Mouse (Mus musculus) heart, adult 9 months (tissue): ENCODE measurements at regions not wholly inside any gene's neighbourhood (a gene's known extent, or its start where the extent isn't known, plus 50 kb on each side); places are given as distances from the start of the nearest gene placed in this dataset.

Experiments used
- DNase-seq, 2 experiments: peaks; one replicate each; pipeline ENCODE4 v3.0.0; 2022; ENCODE audit warnings: low spot score in 2 of 2

- no peak for DNase-seq
These were observed 92.9 kb upstream of the Dapk1 start for GRCm38 (mm10) chr13:60508856-60509255.

- DNase-seq: no peak
These were observed 90.6 kb upstream of the Dapk1 start for GRCm38 (mm10) chr13:60511101-60511500.

GRCm38 (mm10) chr13:60511628-60512027 is 90.1 kb upstream of the Dapk1 start:
- no peak for DNase-seq

GRCm38 (mm10) chr13:60513756-60514155 is 88.0 kb upstream of the Dapk1 start:
- DNase-seq: no peak

- no peak for DNase-seq
These were observed 86.9 kb upstream of the Dapk1 start for GRCm38 (mm10) chr13:60514806-60515205.

GRCm38 (mm10) chr13:60518010-60518409 is 83.7 kb upstream of the Dapk1 start:
- DNase-seq: no peak

GRCm38 (mm10) chr13:60519708-60520107 is 82.0 kb upstream of the Dapk1 start:
- DNase-seq: no peak

GRCm38 (mm10) chr13:60522719-60523450 is 78.9 kb upstream of the Dapk1 start:
- DNase-seq: peak; percentile 36 to 49

GRCm38 (mm10) chr13:60527806-60528205 is 73.9 kb upstream of the Dapk1 start:
- DNase-seq: no peak

- no peak for DNase-seq
These were observed 72.9 kb upstream of the Dapk1 start for GRCm38 (mm10) chr13:60528819-60529218.

- no peak for DNase-seq
These were observed 72.2 kb upstream of the Dapk1 start for GRCm38 (mm10) chr13:60529381-60530069.

GRCm38 (mm10) chr13:60533871-60534427 is 67.8 kb upstream of the Dapk1 start:
- DNase-seq: no peak

GRCm38 (mm10) chr13:60534501-60534900 is 67.2 kb upstream of the Dapk1 start:
- DNase-seq: no peak

GRCm38 (mm10) chr13:60535045-60535444 is 66.7 kb upstream of the Dapk1 start:
- DNase-seq: no peak

GRCm38 (mm10) chr13:60536725-60537124 is 65.0 kb upstream of the Dapk1 start:
- DNase-seq: no peak

GRCm38 (mm10) chr13:60538110-60538509 is 63.6 kb upstream of the Dapk1 start:
- DNase-seq: no peak

- no peak for DNase-seq
These were observed 60.6 kb upstream of the Dapk1 start for GRCm38 (mm10) chr13:60541165-60541564.

- DNase-seq: no peak
These were observed 57.4 kb upstream of the Dapk1 start for GRCm38 (mm10) chr13:60544363-60544762.

- no peak for DNase-seq
These were observed 55.6 kb upstream of the Dapk1 start for GRCm38 (mm10) chr13:60545999-60546733.
